Mouse (Mus musculus) erythroblast, embryonic 14.5 days (primary cell): Measurements from ENCODE around the gene Gdf5. TPM values are rescaled to one million over a fixed set of nuclear protein-coding genes. Genes with fewer than 3 reads are reported as not detected.
"Not testable (repeated sequence)": the region's sequence is repeated elsewhere in the genome, so short reads cannot be mapped to it uniquely, and the experiment has no call there.

ENCODE experiments used
- H3K27me3 ChIP-seq: 2 replicates; pipeline ENCODE4 v1.6.1; 2012; ENCODE audit warnings: inconsistent platforms; ENCODE audit not compliant: control insufficient read depth
- H3K36me3 ChIP-seq: 2 replicates; pipeline ENCODE4 v1.6.1; 2012; ENCODE audit warnings: mild to moderate bottlenecking, inconsistent platforms; ENCODE audit not compliant: control insufficient read depth
- H3K4me1 ChIP-seq: 2 replicates; pipeline ENCODE4 v1.6.1; 2012; ENCODE audit warnings: inconsistent platforms; ENCODE audit not compliant: control insufficient read depth
- H3K4me3 ChIP-seq: replicated peaks from 2 replicates; pipeline ENCODE3; 2012; ENCODE audit warnings: moderate library complexity, mild to moderate bottlenecking, inconsistent platforms
- H3K9me3 ChIP-seq: 2 replicates; pipeline ENCODE4 v1.6.1; 2012; ENCODE audit warnings: low read length, inconsistent platforms, mixed read lengths; ENCODE audit not compliant: control insufficient read depth
- GATA1 ChIP-seq: IDR thresholded peaks from 2 replicates; pipeline ENCODE4 v1.6.1; 2012; ENCODE audit warnings: low read length, inconsistent platforms, mixed read lengths
- TAL1 ChIP-seq: IDR thresholded peaks from 3 replicates; pipeline ENCODE4 v1.6.1; 2012; ENCODE audit warnings: low read length, inconsistent platforms, mixed read lengths
- polyA plus RNA-seq: library from polyadenylated mRNA; stranded (reverse); fragments of >175 nt; gene quantifications from 2 replicates; pipeline ENCODE4 v1.2.3, GENCODE M21; 2012

Gene Gdf5
- polyA plus RNA-seq, 1 experiment, result not detected

DNA sequence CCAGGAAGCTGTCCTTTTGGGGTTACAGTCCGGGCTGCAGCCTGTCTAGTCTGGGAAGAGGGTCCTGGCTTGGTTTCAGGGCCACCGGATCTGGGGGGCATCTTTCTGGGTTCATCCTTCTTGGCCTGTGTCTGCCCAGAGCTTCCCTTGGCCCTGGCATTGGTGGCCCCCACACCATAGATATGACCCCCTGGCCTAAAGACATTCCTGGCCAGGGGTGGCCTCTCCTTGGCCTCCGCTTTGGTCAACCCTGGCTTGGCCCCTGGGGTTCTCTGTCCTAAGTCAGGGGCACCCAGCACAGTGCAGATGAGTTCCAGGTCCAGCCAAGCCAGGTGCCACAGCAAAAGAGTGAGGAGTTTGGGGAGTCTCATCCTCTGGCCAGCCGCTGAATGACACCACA is 482 bp downstream of the Gdf5 start:
- Histone ChIP-seq H3K36me3 (no peaks in the 10 kb centered on the region), H3K4me3 (no peak overlapping the region), H3K9me3 (no peaks in the 10 kb centered on the region), H3K27me3 (peaks cover 3% of the 10 kb centered on the region; the same call in 1 of the 2 replicates), H3K4me1 (peaks cover 36% of the 10 kb centered on the region)
- TF ChIP-seq GATA1 (no peak), TAL1 (no peak)

DNA sequence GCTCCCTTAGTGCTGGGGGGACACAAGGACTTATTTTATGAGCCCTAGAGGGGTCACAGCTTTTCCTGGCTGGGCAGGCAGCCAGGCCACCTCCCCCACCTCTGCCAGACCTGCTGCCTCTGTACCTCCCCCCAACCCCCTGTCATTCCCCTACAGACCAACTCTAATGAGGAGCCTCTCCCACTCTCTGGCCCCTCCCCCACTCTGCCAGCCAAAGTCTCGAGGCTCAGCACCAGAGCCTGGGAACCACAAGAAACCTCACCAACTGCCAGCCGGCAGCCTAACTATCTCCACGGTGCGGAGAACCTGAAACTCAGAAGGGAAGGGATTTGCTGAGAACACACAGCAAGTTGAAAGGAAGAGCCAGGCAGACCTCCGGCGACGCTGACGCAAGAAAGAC is 1.7 kb downstream of the Gdf5 start:
- peaks cover 29% of the 10 kb centered on the region for H3K4me1 ChIP-seq
- H3K36me3 ChIP-seq, result no peaks in the 10 kb centered on the region
- H3K27me3 ChIP-seq, result peaks cover 3% of the 10 kb centered on the region; the same call in 1 of the 2 replicates
- H3K9me3 ChIP-seq, result no peaks in the 10 kb centered on the region
- H3K4me3 ChIP-seq, result no peak overlapping the region
- TF ChIP-seq TAL1, result no peak
- no peak for TF ChIP-seq GATA1

DNA sequence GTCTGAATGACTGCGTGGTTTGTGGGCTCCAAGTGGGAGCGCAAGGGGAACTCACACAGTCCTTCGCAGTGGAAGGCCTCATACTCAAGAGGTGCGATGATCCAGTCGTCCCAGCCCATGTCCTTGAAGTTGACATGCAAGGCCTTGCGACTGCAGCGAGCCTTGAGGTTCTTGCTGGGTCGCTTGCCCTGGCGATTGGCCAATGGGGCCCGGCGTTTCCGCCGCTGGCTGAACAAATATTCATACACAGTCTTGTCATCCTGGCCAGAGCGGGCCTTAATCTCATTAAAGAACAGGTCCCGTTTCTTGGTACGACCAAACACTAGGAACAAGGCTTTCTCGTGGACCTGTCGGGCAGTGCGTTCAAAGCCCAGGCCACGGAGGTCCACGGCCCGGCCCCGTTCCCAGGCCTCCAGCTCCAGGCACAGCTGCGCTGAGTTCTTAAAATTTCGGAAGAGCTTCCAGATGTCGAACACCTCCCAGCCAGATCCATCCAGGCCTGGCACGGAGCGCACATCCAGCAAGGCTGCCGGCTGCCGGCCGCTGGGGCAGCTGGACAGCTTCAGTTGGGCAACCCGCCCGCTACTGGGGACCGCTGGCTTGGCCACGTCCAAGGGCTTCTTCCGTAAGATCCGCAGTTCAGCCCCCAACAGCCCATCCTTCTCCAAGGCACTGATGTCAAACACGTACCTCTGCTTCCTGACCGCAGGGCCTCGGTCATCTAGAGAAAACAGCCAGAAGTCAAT is 3.3 kb downstream of the Gdf5 start:
- Histone ChIP-seq H3K9me3 (no peaks in the 10 kb centered on the region), H3K36me3 (no peaks in the 10 kb centered on the region), H3K4me3 (no peak overlapping the region), H3K4me1 (peaks cover 13% of the 10 kb centered on the region), H3K27me3 (peaks cover 3% of the 10 kb centered on the region; the same call in 1 of the 2 replicates)
- TF ChIP-seq TAL1 (no peak), GATA1 (no peak)

DNA sequence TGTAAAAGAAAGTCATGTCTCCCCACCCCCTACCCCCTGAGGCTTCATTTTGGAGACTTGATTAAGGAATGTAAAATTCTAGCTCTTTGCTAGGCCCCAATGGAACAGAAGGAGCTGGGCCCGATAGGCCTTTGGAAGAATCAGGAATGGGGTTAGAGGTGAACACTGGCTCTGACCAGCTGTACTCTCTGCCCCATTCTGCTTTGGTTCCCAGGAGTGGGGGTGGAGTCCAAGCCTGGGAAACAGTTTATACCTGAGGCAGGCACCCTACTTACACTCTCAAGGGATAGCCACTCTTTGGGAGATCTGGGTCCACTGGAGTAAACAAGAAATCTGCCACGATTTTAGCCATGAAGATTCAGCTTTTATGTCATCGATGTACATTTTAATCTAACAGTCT is 4.5 kb downstream of the Gdf5 start, which contains the start of gene Gm15557:
Gene Gm15557 (plus strand): TSS at position 48 of the 400 bp plus-strand sequence.
- H3K27me3 ChIP-seq, result peaks cover 3% of the 10 kb centered on the region; the same call in 1 of the 2 replicates
- no peak within 1 kb of the TSS for H3K4me3 ChIP-seq
- TF ChIP-seq GATA1 (no peak), TAL1 (no peak)
- no peaks in the 10 kb centered on the region for H3K36me3 ChIP-seq
- H3K9me3 ChIP-seq, result no peaks in the 10 kb centered on the region
- H3K4me1 ChIP-seq, result peaks cover 3% of the 10 kb centered on the region; the same call in 1 of the 2 replicates

DNA sequence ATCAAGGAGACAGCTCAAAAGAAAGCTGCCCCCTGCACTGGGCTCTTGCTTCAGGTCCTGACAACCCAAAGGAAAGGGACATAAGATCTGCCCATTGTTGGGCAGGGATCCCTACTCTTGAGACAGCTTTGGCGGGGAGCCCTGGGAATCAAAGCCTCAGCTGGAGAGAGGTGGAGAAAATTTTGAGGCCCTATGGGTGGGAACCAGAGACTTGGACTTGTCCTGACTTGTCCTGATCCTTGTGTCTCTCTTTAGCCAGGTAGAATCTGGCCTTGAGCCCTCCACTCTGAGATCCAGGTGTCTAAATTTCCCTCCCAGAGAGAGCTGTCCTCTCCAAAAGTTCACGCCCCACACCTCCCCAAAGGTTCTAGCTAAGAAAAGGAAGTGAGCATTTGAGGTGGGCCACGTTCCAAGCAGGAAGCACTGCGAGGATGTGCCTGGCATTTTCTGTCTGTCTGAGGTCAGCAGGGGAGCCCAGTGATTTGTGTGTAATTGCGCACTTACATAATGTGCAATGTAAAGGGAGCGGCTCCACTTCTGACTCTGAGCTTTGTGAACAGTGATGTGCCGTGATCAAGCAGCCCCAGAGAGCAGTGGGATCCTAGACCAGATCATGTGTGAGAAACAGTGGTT is 5.2 kb downstream of the Gdf5 start:
- Histone ChIP-seq H3K27me3 (peaks cover 3% of the 10 kb centered on the region; the same call in 1 of the 2 replicates), H3K9me3 (no peaks in the 10 kb centered on the region), H3K4me3 (no peak overlapping the region), H3K36me3 (no peaks in the 10 kb centered on the region), H3K4me1 (0 out of 2 replicates have a peak, but pooled peaks cover 2% of the 10 kb centered on the region)
- TF ChIP-seq GATA1 (no peak), TAL1 (no peak)

DNA sequence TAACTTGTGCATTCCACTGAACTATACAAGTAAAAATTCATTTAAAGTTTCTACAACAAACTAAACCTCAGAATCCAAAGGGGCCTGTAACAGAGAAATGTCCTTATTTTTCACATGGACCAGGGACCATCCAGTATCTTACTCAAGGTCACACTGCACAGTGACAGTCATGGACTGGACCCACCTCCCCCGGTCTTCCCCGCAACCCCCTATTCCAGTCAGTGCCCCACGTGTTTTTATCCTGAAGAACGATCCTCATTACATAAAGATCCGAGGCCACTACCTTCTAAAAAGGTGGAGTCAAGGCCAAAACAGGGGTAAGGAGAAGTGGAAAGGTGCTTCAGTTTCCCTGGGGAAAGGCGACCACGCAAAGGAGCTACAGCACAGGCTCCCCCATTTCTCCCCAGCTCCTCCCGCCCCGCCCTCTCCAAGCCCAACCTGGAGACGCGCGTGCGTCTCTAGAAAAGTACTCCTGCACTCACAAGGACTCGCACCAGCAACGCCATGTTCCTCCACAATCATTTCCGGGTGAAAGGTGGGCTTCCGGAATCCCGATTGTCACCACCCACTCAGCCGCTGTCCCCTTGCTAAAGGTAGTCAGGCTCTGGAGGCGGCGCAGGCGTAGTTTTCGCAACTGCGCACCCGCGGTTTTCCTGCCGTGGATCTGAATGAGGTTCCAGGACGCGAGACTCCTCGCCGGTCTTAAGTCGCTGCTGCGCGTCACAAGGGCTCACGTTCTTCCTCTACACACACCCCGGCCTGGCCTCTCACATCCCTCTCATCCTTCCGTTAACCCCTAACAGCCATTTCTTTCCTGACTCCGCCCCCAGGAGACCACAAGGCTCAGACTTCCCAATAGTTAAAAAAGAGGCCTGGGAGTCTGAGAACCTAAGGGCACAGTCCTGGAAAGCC is 15.4 kb downstream of the Gdf5 start, which contains the start of gene Uqcc1:
Gene Uqcc1 (minus strand): TSS at position 780 of the 912 bp plus-strand sequence.
- Histone ChIP-seq H3K27me3 (no peaks in the 10 kb centered on the region), H3K4me1 (peaks cover 35% of the 10 kb centered on the region), H3K36me3 (peaks cover 2% of the 10 kb centered on the region), H3K9me3 (no peaks in the 10 kb centered on the region), H3K4me3 (peak within 1 kb of the TSS; percentile 90)
- TF ChIP-seq TAL1 (no peak), GATA1 (no peak)

DNA sequence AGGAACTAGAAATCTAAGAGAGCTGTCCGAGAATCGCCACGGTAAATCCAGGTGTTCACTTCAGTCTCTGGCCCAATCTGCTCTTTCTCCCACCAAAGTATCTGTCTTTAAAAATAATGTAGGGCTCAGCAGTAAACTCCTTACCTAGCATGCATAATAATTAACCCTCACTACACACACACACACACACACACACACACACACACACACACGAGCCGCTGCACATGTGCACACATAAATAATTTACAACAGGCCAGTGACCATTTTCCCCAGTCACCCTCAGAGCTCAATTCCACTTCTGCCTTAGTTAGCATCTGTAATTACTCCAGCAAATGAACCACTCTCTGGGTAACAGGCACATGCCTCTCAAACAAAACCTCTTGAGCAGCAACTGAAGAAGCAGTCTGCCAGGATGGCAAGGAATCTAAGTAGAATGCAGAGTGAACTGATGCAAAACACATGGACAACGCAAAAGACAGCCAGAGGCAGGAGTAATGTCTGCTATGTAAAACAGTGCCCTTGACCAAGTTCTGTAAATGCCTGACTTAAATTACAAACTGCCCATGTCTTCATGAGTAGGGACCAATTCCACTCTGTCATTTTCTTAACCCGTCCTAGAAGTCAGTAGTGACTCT is 16.3 kb downstream of the Gdf5 start:
- Histone ChIP-seq H3K4me1 (peaks cover 35% of the 10 kb centered on the region), H3K36me3 (peaks cover 4% of the 10 kb centered on the region), H3K9me3 (no peaks in the 10 kb centered on the region), H3K27me3 (no peaks in the 10 kb centered on the region), H3K4me3 (peak overlapping the region; percentile 90)
- no peak for TF ChIP-seq GATA1
- no peak for TF ChIP-seq TAL1

DNA sequence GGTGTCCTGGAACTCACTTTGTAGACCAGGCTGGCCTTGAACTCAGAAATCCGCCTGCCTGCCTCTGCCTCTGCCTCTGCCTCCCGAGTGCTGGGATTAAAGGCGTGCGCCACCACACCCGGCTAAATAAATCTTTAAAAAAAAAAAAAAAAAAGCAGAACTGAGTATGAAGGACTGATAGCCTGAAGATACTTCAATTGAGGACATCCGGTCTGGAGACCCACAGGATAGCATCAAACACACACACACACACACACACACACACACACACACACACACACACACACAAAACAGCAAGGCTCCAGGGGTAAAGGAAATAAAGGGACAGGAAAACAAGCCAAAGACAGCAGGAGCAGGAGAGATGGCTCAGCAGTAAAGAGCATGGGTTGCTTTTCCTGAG is 20.0 kb downstream of the Gdf5 start:
- peaks cover 25% of the 10 kb centered on the region for H3K4me1 ChIP-seq
- not testable (repeated sequence) for H3K9me3 ChIP-seq, H3K4me3 ChIP-seq, H3K36me3 ChIP-seq, H3K27me3 ChIP-seq
